Mouse (Mus musculus) embryonic facial prominence, embryonic 14.5 days (tissue): ENCODE data around the gene Cnst. TPM values are rescaled to one million over a fixed set of nuclear protein-coding genes. Genes with fewer than 3 reads are reported as not detected.
A peak's percentile ranks its signal among the peaks of the same experiment; 100 is the strongest.

Experiments used
- ATAC-seq: fragments of 200-750 bp; cut with Nextera tagmentation; 2 replicates; pipeline ENCODE4 v1.8.0; 2017; ENCODE audit warnings: low read depth, moderate number of reproducible peaks, moderate TSS enrichment
- DNase-seq: peaks from one replicate; pipeline ENCODE4 v3.0.0-alpha.2; 2015; ENCODE audit warnings: low spot score
- H3K27ac ChIP-seq: fragments of 300-500 bp; sonication (generic); replicated peaks from 2 replicates; pipeline ENCODE4 v1.5.1; 2014; ENCODE audit warnings: low read depth, mild to moderate bottlenecking, low read length, moderate library complexity
- H3K27me3 ChIP-seq: fragments of 300-500 bp; sonication (generic); replicated peaks from 2 replicates; pipeline ENCODE4 v1.6.1; 2014; ENCODE audit warnings: low read length; ENCODE audit not compliant: control insufficient read depth, insufficient read depth
- H3K36me3 ChIP-seq: fragments of 300-500 bp; sonication (generic); 2 replicates; pipeline ENCODE4 v1.6.1; 2014; ENCODE audit warnings: low read length, mixed read lengths; ENCODE audit not compliant: control insufficient read depth, insufficient read depth
- H3K4me1 ChIP-seq: fragments of 300-500 bp; sonication (generic); 2 replicates; pipeline ENCODE4 v1.6.1; 2014; ENCODE audit warnings: antibody characterized with exemption, low read length; ENCODE audit not compliant: control insufficient read depth, insufficient read depth
- H3K4me2 ChIP-seq: fragments of 300-500 bp; sonication (generic); 2 replicates; pipeline ENCODE4 v1.6.1; 2014; ENCODE audit warnings: low read depth, mild to moderate bottlenecking, low read length, moderate library complexity, mixed read lengths
- H3K4me3 ChIP-seq: fragments of 300-500 bp; sonication (generic); 2 replicates; pipeline ENCODE4 v1.5.1; 2014; ENCODE audit warnings: low read depth, mild to moderate bottlenecking, low read length
- H3K9ac ChIP-seq: fragments of 300-500 bp; sonication (generic); 2 replicates; pipeline ENCODE4 v1.6.1; 2014; ENCODE audit warnings: low read depth, mild to moderate bottlenecking, low read length, moderate library complexity, mixed read lengths
- H3K9me3 ChIP-seq: fragments of 300-500 bp; sonication (generic); 2 replicates; pipeline ENCODE4 v1.6.1; 2016; ENCODE audit warnings: low read length; ENCODE audit not compliant: control insufficient read depth
- WGBS: fragments of 180-500 bp; shearing (Covaris S2); extraction: QIAGEN DNeasy Blood & Tissue Kit; methylation state at CpG from one replicate; pipeline ENCODE4 v1.1.7; 2014; 5-methylcytosine and 5-hydroxymethylcytosine counted together
- polyA plus RNA-seq: library from polyadenylated mRNA; unstranded; fragments of >200 nt; fragmentation: Nextera tagmentation; extraction: Ambion mirVana; gene quantifications from 2 replicates; pipeline ENCODE4 v1.2.1, GENCODE M21; 2014

Gene Cnst
- polyA plus RNA-seq, 1 experiment from 2014 or later: 15.8 TPM

GRCm38 (mm10) chr1:179668836-179669537, 122.8 kb downstream of the Cnst start:
- Histone ChIP-seq H3K4me2 (peak overlapping the region; percentile 79), H3K9me3 (no peaks in the 10 kb centered on the region), H3K36me3 (peaks cover 27% of the 10 kb centered on the region), H3K4me3 (peak overlapping the region; percentile 85), H3K27me3 (no peaks in the 10 kb centered on the region), H3K27ac (peak overlapping the region; percentile 84), H3K9ac (peak overlapping the region; percentile 84), H3K4me1 (peaks cover 8% of the 10 kb centered on the region)
- DNase-seq (peak; percentile 36), ATAC-seq (no peak)
- 21% methylated on average over 12 of the region's 12 CpGs for WGBS

GRCm38 (mm10) chr1:179674355-179674754, 128.2 kb downstream of the Cnst start:
- 93% methylated on average over 3 of the region's 3 CpGs for WGBS
- no peak overlapping the region for H3K9ac ChIP-seq
- ATAC-seq (no peak), DNase-seq (no peak)
- H3K27ac ChIP-seq: no peak overlapping the region
- H3K9me3 ChIP-seq: no peaks in the 10 kb centered on the region
- H3K4me2 ChIP-seq: no peak overlapping the region
- H3K36me3 ChIP-seq: peaks cover 67% of the 10 kb centered on the region
- H3K4me1 ChIP-seq: peaks cover 3% of the 10 kb centered on the region; the same call in 1 of the 2 replicates
- H3K4me3 ChIP-seq: no peak overlapping the region
- H3K27me3 ChIP-seq: no peaks in the 10 kb centered on the region

- 89% methylated on average over 2 of the region's 2 CpGs for whole genome bisulfite sequencing
- DNase-seq: no peak
- H3K4me1 ChIP-seq: no peaks in the 10 kb centered on the region
- peaks cover 84% of the 10 kb centered on the region for H3K36me3 ChIP-seq
- no peaks in the 10 kb centered on the region for H3K9me3 ChIP-seq
- no peak for ATAC-seq
- H3K4me2 ChIP-seq: no peak overlapping the region
- no peak overlapping the region for H3K9ac ChIP-seq
- H3K27me3 ChIP-seq: no peaks in the 10 kb centered on the region
- H3K4me3 ChIP-seq: no peak overlapping the region
- no peak overlapping the region for H3K27ac ChIP-seq
Measured at GRCm38 (mm10) chr1:179677031-179677430, 130.9 kb downstream of the Cnst start.

Other genes starting within 250 kb of the Cnst start
- gene Smyd3, start 28.3 kb upstream of the Cnst start, polyA plus RNA-seq: 16.7 and 18.7 TPM in 2 replicates
- gene Tfb2m, start 103 bp upstream of the Cnst start, polyA plus RNA-seq: 26.7 and 29.6 TPM in 2 replicates
- gene Sccpdh, start 121.8 kb downstream of the Cnst start, polyA plus RNA-seq: 88.4 and 98.2 TPM in 2 replicates
- gene Kif28, start 198.9 kb downstream of the Cnst start, polyA plus RNA-seq: 0.12 and 0.17 TPM in 2 replicates